Mouse (Mus musculus) adrenal gland (tissue): Measurements from ENCODE around the gene Srpr.

ENCODE experiments used
- intact Hi-C: fragments of 180-260 bp; cut with DNase I; formaldehyde crosslinking; loops from one replicate; pipeline ENCODE4 v1.15.1; 2025

The Srpr gene

DNA sequence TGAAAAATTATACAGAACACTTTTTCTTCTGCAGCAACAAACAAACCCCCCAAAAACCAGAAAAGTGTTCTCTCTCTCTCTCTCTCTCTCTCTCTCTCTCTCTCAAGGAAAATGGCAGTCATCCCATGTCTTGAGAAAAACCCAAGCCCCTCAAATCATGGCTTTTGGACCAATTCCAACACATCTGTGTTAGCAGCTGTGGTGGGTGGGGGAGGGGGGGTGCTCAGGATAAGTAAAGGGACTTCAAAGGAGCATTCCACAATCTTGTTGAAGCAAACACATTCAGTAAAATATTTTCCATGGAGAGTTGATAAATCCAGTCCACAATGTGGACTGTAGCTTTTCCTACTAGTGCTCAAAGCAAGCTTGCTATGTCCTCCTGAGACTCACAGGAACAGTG lies 49.5 kb downstream of the Srpr start:
- intact Hi-C loops, result no loop called here

DNA sequence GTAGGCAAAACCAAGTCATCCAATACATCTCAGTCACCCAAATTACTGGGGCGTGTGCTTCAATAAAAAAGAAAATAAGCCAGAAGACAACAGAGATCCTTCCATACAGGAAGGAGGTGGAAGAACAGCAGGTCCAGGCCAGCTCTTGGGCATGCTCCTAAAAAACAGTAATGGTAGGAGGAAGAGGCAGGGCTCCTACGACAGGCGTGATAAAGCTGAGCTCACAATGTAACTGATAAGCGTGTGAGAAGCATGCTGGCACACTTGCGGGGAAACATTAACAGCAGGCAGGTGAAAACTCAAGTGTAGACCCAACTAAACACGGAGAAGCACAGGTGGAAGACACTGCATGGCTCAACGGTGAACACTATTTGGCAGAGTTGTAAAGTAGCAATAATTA lies 57.4 kb downstream of the Srpr start:
- intact Hi-C loops, result no loop called here

DNA sequence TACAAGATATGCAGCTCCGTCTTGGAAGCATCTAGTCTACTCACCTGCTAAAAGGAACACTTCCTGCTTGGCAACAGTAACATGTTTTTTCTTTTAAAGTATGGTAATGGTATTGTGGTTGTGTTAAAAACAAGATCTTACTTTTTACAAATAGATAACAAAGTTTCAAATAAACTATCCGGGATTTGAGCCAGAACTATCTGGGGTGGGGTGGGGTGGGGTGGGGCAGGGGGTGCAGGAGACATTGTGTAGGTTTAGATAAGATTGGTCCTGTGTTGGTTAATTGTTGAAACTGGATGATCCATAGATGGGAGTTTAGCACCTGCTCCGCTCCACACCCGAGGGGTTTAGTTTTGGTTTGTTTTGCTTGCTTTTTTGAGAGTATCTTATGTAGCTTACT lies 62.4 kb downstream of the Srpr start:
- intact Hi-C loops, result no loop called here

DNA sequence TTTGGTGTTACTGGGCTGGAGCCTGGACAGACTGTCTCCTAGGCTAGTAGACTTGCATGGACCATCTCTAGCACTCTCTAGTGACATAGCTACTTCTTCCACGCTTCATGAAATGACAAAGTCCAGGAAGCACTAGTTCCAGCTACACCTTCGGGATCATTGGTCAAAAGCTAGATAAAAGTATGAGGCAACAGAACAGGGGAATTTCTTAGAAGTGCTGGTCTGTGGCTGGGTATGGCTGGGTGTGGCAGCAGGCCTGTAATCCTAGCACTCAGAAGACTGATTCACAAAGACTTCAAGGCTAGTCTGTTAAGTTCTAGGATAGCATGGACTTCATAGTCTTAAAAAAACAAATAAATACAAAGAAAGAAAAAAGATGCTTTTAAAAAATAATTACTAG lies 63.5 kb downstream of the Srpr start:
- intact Hi-C loops, result no loop called here

DNA sequence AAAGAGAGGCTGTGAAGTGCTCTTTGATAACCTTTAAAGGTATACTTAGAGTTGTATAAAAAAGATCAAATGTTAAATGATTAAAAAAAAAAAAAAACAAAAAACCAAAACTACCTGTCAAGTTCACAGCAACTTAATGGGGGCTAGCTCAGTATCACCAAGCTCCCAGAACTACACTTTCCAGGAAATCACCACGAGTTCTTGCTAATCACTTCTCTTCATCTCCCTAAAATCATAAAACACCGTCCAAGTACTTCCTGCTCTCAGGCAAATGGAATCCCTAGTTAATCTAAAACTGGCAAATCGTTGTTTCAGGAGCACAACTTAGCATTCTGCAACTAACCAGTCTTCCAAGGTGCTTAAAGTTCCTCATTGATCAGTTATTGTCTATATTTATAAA lies 64.5 kb downstream of the Srpr start:
- intact Hi-C loops, result no loop called here

DNA sequence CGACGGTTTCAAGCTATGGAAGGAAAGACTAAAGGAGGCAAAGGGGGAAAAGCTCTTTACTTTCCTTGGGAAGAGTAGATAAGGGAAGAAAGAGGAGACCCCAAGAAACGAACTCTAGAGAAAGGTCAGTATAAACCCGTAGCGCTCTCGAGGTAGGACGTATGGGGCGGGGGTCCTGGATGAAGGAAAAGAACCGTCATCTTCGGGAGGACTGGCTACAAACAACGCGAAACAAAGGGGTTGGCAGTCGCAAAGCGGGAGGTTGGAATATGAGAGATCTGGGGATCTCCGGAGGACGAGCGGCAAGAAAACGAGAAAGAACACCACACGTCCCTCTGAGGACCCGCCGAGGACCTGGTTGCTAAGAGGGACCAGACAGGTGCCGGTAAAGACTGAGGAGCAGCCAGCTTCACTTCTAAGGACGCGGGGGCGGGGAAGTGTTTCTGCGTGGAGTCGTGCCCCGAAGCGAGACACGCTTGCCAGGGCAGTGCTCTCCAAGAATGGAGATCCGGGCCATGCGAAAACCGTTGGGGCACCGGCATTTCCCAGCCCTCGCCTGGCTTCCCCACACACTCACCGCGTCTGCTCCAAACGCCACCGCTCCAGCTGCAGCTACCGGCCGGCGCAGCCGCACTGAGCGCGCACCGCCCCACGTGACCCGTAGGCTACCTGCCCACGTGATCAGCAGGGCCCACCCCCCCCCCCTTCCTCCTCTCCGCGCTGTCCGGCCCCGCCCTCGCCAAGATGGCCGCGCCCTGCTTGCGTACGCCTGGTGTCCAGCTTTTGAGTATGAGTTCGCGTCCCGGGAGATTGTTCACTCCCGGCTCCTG lies 67.4 kb downstream of the Srpr start, which contains the start of the genes Fam118b and Rpusd4:
Gene Fam118b (minus strand): TSS at position 660 of the 830 bp plus-strand sequence.
Gene Rpusd4 (plus strand): TSS at position 720 of the 830 bp plus-strand sequence.
- intact Hi-C loops, result loop anchor here (5.0 kb wide), 1 partner anchor 55 kb away; the partner anchor contains the start of gene Foxred1

DNA sequence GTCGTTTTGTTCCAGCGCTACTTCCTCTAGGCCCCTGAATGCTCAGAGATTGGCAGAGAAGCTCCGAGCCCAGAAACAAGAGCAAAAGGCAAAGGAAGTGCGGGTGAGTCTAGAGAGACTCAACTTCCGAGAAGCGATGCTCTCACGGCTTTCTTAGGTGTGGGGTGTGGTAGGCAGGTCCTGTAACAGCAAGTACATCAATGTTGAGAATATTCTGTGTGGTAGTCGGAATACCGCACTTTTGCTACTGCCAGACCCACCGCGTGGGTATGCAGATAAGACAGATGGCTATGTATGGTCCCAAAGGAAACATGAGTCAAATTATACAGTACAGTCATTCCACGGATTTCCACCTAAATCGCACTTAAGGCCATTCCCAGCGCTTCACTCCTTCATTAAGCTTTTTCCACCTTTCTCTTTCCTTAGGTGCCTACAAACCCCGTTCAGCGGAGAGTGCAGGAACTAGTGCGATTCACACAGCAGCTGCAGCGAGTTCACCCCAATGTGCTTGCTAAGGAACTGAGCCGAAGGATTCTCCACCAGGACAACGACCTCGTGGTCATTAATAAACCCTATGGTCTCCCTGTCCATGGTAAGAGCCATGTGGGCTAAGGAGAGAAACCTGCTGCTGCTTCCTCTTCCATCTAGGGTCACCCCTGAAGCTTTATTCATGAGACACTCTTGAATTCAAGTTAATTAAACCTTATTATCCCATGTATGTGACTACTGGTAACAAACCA lies 68.2 kb downstream of the Srpr start:
- intact Hi-C loops, result loop anchor here (5.0 kb wide), 1 partner anchor 56 kb away; the partner anchor contains the start of gene Foxred1

DNA sequence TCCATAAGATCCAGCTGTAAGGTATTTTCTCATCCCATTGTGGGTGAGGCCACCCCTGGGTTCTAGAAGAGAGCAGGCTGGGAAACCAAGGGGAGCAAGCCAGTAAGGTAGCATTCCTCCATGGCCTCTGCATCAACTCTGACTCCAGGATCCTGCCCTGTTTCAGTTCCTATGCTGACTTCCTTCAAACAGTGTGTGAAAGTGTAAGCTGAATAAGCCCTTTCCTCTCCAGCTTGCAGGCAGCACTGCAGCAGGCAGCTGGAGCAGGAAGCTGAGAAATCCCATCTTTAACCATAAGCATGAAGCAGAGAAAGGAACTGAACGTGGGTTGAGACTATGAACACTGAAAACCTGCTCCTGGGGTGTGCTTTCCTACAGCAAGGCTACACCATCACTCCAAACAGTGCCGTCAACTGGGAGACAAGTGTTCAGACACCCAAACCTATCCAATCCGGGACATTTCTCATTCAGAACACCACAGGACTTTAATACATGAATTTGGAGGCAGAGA lies 77.9 kb downstream of the Srpr start:
- intact Hi-C loops, result no loop called here

DNA sequence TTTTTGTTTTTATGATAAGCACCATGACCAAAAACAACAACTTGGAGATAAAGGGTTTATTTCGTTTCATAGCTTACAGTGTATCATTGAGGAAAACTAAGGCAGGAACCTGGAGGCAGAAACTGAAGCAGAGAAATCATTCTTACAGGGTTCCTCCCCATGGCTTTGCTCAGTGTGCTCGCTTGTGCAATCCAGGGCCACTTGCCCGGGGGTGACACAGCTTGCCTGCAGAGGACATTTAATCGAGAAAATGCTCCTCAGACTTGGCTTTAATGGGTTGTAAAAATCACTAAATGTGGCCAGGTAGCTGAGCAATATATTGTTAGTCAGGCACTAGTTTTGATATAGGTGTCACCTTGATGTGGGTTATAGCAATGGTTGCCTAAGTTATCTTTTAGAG lies 78.5 kb downstream of the Srpr start:
- intact Hi-C loops, result no loop called here

DNA sequence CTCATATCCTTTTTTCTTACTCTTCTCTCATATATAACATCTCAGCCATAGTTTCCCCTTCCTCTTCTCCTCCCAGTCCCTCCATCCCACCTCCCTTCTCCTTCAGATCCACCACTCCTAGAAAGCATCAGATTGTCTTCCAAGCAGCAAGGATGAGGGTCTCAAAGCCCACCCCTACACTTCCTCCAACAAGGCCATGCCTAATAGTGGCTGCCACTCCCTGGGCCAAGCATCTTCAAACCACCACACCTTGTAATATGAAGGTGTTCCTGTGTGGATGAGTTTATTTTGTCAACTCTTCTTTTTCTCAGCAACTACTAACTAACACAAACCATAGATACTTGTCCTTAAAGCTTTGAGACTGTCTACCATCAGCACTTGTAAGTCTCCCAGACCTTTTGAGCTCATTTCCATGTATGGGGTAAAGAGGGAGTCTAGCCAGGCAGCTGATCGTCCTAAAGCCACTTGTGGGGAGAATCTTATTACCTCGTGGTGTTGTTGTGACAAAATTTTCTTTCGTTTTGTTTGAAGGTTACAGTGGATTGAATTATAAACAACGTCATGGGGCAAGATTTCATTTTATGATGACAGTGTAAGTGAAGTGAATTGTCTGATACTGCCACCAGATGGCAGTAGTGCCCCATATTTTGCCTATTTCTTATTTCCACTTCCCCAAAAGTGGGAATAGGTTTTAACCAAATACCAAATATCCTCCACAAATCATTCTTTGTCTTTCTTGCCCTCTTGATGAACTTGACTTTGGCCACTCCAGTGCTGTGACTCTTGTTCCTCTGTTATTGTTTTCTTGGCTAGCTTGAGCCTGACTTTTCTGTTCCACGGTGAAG lies 82.3 kb downstream of the Srpr start:
- intact Hi-C loops, result loop anchor here (2.0 to 5.0 kb wide), 2 partner anchors 240 to 253 kb away; no protein-coding TSS in a partner anchor

DNA sequence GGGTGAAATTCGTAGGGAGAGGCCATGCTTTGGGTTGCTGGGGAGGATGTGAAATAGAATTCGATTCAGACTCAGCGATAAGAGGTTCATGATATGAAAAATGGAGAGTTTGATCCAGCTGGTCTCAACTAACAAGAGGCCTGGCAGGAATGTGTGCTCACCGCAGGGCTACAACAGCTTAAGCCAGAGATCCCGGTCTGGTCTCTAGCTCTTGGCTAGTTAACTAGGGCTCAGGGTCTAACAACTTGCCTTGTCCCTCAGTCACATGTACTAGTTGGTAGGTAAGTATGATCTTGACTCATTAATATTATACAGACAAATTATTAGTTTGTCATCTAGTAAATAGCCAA lies 82.9 kb downstream of the Srpr start:
- intact Hi-C loops, result loop anchor here (2.0 to 5.0 kb wide), 2 partner anchors 239 to 252 kb away; no protein-coding TSS in a partner anchor

DNA sequence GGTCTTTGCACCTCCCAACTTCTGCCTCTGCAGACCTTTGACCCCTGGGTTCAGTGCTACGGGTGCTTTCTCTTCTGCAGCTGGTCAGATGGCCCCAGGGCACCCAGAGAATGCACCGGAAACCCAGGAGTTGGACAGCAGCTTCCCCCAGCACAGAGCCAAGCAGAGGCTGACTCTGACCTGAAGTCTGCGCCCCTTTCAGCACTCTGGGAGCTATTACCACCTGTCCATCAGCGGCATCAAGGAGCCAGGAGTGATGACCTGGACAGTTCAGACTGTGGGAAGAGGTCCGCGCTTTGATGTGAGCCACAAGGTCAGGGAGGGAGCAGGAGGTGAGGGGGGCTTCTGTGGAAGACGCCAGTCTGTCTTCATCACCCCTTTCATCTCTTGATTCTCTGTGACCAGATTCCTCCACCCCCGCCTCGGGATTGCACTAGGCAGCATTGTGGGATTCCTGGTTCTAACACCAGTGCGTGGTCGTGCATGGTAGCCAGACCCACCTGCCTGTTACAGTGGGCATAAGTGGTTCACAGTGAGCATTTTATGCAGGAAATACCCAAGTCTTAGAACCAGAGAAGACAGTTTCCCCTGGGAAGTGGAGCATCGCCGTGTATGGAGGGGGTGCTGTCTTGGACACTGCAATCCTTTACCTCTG lies 83.6 kb downstream of the Srpr start:
- intact Hi-C loops, result loop anchor here (2.0 to 5.0 kb wide), 2 partner anchors 239 to 251 kb away; no protein-coding TSS in a partner anchor

DNA sequence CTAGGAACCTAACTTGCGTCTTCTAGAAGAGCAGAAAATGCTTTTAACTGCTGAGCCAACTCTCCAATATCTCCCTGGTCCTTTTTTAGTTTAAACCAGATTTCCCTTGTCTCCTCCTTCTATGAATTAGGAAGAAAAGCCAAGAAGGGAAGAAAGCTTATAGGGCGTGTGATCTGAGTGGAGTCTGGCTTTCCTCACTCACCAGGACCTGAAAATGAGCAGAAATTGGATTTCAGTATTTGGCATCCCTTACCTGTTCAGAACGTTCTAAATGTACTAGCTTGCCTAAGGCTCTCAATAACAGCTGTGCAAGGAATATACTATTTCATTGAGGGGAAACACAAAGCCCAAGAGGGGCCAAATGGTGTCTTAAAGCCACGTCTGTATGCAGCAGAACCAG lies 84.4 kb downstream of the Srpr start:
- intact Hi-C loops, result loop anchor here (5.0 kb wide), 1 partner anchor 238 kb away; no protein-coding TSS in a partner anchor

DNA sequence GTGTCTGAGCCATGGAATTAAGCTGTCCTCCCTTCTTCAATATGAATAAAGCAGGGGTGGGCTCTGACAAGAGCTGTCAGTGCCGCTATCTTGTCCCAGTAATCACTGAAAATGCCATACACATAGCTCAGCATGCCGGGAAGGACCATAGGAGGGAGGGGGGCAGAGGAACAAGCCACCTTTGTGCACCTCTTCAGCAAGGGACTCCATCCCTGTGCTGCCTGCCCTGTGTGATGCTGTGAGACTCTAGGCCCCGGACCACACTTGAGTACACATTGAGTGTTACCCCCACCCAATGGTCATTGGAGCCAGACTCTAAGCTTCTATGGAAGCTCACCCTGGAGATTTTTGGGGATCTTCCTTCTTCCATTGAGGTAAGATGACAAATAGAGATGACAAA lies 86.4 kb downstream of the Srpr start:
- intact Hi-C loops, result no loop called here

DNA sequence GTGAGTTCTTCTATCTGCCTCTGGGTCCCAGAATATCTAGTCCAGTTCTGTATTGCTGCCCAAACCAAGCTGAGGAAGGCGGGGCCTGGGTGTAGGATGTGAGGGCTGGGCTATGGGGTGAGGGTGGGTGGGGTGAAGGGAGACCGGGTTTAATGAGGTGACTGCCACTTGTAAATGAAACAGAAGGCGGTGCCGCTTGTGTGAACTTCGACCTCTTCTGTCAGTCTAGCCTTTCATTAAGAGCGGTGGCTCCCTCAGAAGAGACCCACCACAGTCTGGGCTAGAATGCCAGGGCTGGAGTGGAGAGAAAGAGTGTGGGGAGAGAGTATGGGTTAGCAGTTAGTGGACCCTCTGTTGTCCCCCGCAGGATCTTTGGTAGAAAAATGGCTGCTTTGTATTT lies 90.0 kb downstream of the Srpr start:
- intact Hi-C loops, result no loop called here

DNA sequence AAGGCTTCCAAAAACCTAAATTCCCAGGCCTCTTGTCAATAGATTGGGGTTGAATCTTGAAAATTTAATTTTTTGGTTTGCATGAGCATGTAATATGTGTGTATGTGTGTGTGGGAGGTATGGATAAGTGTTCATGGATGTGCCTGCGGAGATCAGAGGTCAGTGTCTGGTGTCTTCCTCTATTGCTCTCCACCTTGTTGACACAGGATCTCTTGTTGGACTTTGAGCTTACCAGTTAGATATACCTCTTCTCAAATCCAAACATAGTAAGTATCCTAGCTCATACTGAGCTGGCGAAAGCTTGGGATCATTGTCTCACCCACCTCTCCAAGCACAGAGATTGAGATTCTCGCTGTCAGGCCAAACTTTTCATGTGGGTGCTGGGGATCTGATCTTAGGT lies 90.4 kb downstream of the Srpr start:
- intact Hi-C loops, result no loop called here

DNA sequence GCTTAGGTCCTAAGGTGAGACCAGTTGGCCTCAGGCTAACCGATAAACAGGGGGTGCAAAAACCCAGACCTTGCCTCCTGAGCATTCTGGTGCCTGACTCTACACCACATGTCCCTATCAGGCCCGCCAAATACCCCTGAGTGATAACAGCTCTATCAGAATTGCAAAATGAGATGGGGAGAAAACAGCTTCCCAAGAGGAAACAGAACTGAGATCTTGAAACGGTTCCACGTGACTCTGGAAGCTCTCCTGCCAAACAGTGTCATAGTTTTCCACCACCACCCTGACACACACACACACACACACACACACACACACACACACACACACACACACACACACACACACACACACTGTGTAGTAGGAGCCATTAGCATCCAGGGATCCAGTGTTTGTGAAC lies 90.9 kb downstream of the Srpr start:
- intact Hi-C loops, result no loop called here

DNA sequence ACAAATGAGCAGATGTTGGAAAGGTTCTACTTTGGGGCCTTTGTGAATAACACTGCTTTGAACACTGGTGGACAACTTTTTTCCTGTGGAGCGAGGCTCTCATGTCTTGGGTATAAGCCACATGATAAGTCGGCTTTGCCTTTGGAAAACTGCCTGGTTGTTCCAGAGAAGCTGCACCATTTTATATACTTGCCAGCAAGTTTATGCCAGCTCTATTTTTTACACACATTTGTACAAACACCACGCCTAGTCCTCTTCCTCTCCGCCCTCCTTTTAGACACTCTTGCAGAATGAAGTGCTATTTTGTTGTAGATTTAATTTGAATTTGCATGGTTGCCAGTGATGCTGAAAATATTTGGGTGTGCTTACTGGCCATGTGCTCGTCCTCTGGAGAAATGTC lies 93.5 kb downstream of the Srpr start:
- intact Hi-C loops, result no loop called here
